Mouse (Mus musculus): ENCODE results near the gene Mgll. TPM values are rescaled to one million over a fixed set of nuclear protein-coding genes. Genes with fewer than 3 reads are reported as not detected.

Gene Mgll
- total RNA-seq, 2 experiments from 2014 or later: 185 to 205 TPM

DNA sequence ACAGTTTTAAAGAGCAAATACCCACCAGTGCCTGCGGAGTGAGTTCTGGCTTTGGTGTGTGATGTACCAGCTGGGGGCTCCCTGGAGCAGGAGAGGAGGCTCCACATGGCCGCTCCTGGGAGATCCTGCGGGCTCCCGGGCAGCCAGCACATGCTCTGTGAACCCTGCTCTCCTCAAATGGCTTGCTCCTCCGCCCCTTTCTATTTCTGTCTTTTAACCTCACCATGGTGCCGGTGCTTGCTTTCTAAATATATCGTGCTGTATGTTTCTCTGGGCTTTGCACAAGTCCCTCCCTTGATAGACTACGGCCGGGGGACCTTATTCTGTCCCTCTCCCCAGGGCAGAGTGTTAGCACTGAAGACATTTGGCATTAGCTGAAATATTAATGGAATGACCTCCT lies 133.0 kb downstream of the Mgll start:
- no peak for DNase-seq (ENCODE audit: low spot score in 2 of 2)
- intact Hi-C loops (cut with DNase I): no loop called here

- intact Hi-C loops (cut with DNase I): no loop called here
Observed at GRCm38 (mm10) chr6:88857830-88858229, 133.6 kb downstream of the Mgll start.

GRCm38 (mm10) chr6:88858341-88858740 lies 134.1 kb downstream of the Mgll start:
- intact Hi-C loops (cut with DNase I): no loop called here
- DNase-seq (ENCODE audit: low spot score in 2 of 2): peak in 1 of 2 experiments; percentile 46

More at GRCm38 (mm10) chr6:88857830-88858229, 133.6 kb downstream of the Mgll start:
- no peak for DNase-seq (ENCODE audit: low spot score in 2 of 2)

DNA sequence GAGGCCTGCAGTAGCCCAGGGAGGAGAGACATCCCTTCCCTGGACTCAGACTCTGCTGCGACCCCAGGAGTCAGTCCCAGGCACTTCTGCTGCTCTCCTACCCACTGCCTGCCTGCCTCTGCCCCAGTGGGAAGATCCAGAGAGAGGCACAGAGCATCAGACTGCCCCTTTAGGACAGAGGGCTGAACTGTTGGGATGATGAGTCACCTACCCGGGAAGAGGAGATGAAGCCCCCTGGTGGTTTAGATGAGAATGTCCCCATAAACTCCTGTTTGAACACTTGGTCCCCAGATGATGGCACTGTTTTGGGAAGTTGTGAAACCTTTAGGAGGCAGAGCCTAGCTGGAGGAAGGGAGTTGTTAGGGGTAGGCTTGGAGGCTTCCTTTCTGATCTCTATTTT lies 136.7 kb downstream of the Mgll start:
- intact Hi-C loops (cut with DNase I): no loop called here
- peak in 1 of 2 experiments; percentile 54 for DNase-seq (ENCODE audit: low spot score in 2 of 2)

GRCm38 (mm10) chr6:88865704-88866103 lies 141.5 kb downstream of the Mgll start:
- DNase-seq (ENCODE audit: low spot score in 2 of 2): no peak
- intact Hi-C loops (cut with DNase I): no loop called here

DNA sequence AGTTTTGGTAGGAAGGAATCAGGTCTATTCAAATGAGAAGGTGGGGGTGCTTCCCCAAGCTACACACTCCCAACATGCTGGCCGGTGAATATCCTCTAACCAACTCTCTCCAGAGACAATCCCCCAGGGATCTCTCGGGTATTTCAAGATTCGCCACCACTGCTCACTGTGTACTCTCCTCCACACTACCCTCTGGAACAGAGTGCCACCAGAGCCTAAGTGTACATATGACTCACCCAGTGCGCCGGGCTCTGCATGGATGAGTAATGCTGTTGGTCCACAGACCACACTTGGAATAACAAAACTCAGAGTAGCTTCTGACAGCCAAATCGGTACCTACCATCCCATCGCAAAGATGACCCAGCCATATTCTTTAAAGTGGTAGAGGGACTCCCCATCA lies 145.2 kb downstream of the Mgll start:
- DNase-seq (ENCODE audit: low spot score in 2 of 2): peak; percentile 48 to 75

DNA sequence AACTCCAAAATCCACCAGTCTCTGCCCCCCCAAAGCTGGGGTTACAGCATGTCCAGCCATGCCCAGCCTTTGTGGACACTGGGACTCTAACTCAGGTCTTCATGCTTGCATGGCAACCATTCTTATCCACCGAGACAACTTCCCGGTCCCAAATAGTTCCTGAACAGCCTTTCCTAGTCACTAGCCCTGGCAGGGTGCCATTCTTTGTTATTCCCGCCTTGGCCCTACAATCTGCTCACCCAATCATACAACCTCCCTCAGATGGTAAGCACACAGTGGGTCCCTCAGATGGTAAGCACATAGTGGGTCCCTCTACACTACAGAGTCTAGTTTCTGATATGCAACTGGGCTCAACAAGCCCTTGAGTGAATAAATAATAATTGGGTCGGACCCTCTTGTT lies 146.4 kb downstream of the Mgll start:
- no peak for DNase-seq (ENCODE audit: low spot score in 2 of 2)
- intact Hi-C loops (cut with DNase I): no loop called here

More for the DNA sequence above, 145.2 kb downstream of the Mgll start:
- intact Hi-C loops (cut with DNase I): no loop called here

DNA sequence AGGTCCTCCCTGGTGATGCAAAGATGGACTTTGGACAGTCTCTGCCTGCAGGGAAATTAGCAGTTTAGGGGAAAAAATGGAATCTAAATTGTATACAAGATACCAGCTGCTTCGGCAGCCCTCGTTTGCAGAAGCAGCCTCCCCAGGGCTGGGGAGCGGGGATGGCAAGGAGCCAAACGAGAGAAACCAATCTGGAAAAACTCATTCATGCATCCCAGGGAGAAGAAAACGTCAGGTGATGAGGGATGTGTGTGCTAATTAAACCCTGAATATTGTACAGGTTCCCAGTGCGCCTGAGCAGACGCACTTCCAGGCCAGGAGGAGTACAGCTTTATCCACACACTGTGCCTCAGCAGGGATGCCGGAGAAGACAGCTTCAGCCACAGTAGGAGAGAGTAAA lies 147.3 kb downstream of the Mgll start:
- DNase-seq (ENCODE audit: low spot score in 2 of 2): peak; percentile 67 to 73
- intact Hi-C loops (cut with DNase I): no loop called here

- DNase-seq (ENCODE audit: low spot score in 2 of 2): peak in 1 of 2 experiments; percentile 30
- intact Hi-C loops (cut with DNase I): no loop called here
Observed at GRCm38 (mm10) chr6:88872811-88873210, 148.6 kb downstream of the Mgll start.

DNA sequence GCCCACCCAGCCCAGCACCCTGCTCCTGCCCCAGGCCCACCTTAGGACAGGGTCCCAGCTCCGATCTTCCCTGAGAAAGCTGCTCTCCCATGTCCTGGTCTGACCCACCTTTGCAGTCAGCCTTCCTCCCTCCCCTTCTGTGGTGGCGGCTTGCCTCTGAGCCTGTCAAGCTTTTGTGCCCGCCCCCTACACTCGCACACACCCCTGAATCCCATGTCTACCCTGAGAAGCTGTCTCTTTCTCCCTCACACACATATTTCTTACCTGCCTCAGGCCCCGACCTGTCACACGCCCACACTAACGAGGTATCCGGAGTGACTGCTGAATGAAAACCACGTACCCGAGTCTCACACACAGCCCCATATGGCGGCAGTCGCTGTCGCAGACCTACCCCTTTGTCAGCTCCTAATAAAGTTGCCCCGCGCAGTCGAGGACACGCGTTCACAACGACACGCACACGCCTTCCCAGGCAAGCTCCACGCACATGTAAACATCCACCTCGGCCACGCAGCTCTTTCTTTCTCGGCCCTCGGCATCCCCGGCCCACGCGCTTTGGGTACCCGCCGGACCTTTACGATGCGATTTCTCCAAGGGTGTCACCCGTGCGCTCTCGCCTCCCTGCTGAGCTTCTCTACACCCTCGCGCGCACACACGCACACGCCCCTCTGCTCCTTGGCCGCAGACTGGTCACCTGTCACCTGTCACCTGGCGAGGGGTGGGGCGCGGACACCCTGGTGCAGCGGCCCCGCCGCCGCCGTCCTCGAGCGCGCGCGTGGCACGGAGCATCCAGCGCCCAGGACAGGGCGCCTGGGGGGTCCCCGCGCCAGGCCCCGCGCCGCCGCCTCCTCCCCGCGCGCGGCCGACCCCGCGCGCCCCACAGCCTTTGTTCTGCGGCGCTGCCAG lies 150.0 kb downstream of the Mgll start:
- intact Hi-C loops (cut with DNase I): no loop called here
- DNase-seq (ENCODE audit: low spot score in 2 of 2): peak; percentile 42 to 60

DNA sequence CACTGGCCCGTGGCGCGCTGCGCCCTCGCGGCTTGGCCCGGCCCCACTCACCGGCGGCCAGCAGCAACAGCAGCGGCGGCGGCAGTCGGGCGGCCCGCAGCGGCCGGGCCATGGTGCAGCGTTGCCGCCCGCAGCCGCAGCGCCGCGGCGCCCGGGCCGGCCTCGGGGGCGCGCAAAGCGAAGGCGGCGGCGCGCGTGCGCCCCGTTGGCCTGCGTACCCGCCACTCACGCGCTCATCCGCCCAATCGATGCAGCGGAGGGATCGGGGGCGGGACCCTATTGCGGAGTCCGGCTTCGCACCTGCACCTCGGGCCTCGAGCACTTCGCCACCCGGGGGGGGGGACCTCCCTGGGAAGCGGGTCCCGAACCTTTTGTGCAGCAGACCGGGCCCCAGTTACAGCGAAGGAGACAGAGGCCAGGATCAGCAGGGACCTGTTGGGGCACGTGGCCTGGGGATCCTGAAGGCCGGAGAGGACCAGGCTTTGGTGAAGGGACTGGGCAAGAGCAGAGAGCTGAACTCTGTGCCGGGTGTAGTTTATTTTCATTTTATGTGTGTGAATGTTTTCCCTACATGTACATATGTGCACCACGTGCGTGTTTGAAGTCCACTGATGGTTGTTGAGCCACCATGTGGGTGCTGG lies 150.8 kb downstream of the Mgll start, which contains the start of gene Podxl2:
Podxl2 (minus strand) TSS at position 177 of the 641 bp plus-strand sequence.
- intact Hi-C loops (cut with DNase I): no loop called here
- peak; percentile 84 to 88 for DNase-seq (ENCODE audit: low spot score in 2 of 2)

Other genes with a start within 250 kb of the Mgll start
- 10 to 100 TPM; 85.7 to 96.5 TPM for gene Sec61a1, start 205.5 kb upstream of the Mgll start, total RNA-seq (2021)
- gene Kbtbd12, start 86.5 kb upstream of the Mgll start, total RNA-seq (2021): under 1 TPM; 0.23 to 0.55 TPM
- 10 to 100 TPM; 34.8 to 35.3 TPM for gene Abtb1, start 117.6 kb downstream of the Mgll start, total RNA-seq (2021)
- 100 to 1,000 TPM; 173 to 180 TPM for gene Podxl2, start 150.6 kb downstream of the Mgll start, total RNA-seq (2021)
- gene Mcm2, start 174.4 kb downstream of the Mgll start, total RNA-seq (2021): 1 to 10 TPM; 3.2 to 4.9 TPM
- 10 to 100 TPM; 39.2 to 46.8 TPM for gene Tpra1, start 177.8 kb downstream of the Mgll start, total RNA-seq (2021)

All from left cerebral cortex, postnatal 25 days (tissue).